Mouse (Mus musculus): Measurements from ENCODE around the gene Tmed2. TPM values are rescaled to one million over a fixed set of nuclear protein-coding genes. Genes with fewer than 3 reads are reported as not detected.
"Not testable (repeated sequence)": the region's sequence is repeated elsewhere in the genome, so short reads cannot be mapped to it uniquely, and the experiment has no call there.

The Tmed2 gene
- total RNA-seq, 2 experiments from 2014 or later, result 145 to 151 TPM

- DNase-seq, result no peak
Measured at GRCm38 (mm10) chr5:124575467-124575866, 35.0 kb downstream of the Tmed2 start.

DNA sequence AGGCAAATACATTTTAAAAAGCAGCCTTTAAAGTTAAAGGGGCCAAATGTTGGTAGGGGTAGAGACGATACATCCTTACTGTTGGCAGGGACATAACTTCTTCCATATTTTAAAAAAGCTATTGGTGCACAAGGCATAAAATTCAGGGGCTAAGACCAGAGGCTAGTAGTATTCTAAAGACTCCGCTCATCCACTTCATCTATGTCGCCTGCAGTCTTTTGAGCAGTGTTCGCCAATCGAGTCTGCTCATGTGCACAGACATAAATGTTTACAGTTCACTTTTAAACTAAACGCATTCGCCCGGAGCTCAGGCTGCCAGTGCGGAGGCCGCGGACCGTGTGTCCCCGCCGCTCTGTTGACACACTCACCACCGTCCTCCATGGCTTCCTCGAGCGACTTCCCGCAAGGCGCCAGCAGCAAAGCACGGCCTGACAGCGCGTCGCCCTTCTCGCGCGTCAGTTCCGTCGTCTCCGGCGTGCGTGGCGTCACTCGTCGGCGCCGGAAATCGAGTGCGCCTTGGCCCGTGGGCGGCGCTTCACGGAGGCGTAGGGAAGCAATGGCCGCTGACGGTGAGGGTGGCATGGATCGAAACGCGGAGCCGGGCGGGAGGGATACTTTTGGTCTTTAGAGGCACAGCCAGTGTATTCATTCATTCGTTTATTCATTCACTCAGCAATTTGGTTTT lies 38.3 kb downstream of the Tmed2 start, which contains the start of the genes Eif2b1 and Gtf2h3:
Gene Eif2b1 (minus strand): TSS at position 499 of the 685 bp plus-strand sequence.
Gene Gtf2h3 (plus strand): TSS at position 508 of the 685 bp plus-strand sequence.
- peak; percentile 92 for DNase-seq

- DNase-seq, result no peak
Measured at GRCm38 (mm10) chr5:124582515-124582914, 42.0 kb downstream of the Tmed2 start.

DNA sequence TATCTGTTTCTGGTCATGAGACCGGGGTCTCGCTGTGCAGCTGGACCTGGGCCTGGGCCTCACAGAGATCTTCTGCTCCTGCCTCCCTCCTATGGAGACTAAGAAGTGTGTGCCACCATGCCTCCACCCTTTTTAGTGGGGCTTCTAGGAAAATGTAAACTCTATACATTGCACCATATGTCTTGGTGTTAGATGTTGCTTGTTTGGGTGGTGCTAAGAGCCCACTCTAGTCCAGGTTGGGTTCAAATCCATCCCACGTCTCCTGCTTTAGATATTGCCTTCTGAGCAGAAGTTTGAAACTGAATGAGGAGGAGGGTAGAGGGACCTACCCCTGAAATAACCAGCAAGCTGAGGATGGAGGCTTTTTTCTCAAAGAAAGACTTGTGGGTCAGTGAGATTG lies 52.3 kb downstream of the Tmed2 start:
- no peak for DNase-seq

- DNase-seq, result peak; percentile 93
Measured at GRCm38 (mm10) chr5:124598224-124599174, 58.0 kb downstream of the Tmed2 start.

GRCm38 (mm10) chr5:124599726-124600125 lies 59.2 kb downstream of the Tmed2 start:
- DNase-seq, result not testable (repeated sequence)

Other genes starting within 250 kb of the Tmed2 start
- 1 to 10 TPM; 2.5 to 2.8 TPM for gene Mphosph9, start 212.7 kb upstream of the Tmed2 start, total RNA-seq (2021)
- gene 2810006K23Rik, start 212.6 kb upstream of the Tmed2 start, total RNA-seq (2021), result 1 to 10 TPM; 5.2 to 7.4 TPM
- 100 to 1,000 TPM; 113 to 116 TPM for gene Cdk2ap1, start 177.6 kb upstream of the Tmed2 start, total RNA-seq (2021)
- gene Sbno1, start 114.7 kb upstream of the Tmed2 start, total RNA-seq (2021), result 10 to 100 TPM; 35.3 to 37.7 TPM
- 100 to 1,000 TPM; 107 to 134 TPM for gene Kmt5a, start 100.8 kb upstream of the Tmed2 start, total RNA-seq (2021)
- 1 to 10 TPM; 3.9 to 5.1 TPM for gene Rilpl2, start 62.3 kb upstream of the Tmed2 start, total RNA-seq (2021)
- gene Snrnp35, start 57.6 kb upstream of the Tmed2 start, total RNA-seq (2021), result 10 to 100 TPM; 23.0 to 23.8 TPM
- 100 to 1,000 TPM; 121 to 144 TPM for gene Rilpl1, start 9.3 kb upstream of the Tmed2 start, total RNA-seq (2021)
- 1 to 10 TPM; 4.3 to 4.8 TPM for gene Ddx55, start 12.2 kb downstream of the Tmed2 start, total RNA-seq (2021)
- 10 to 100 TPM; 35.2 to 39.1 TPM for gene Eif2b1, start 38.4 kb downstream of the Tmed2 start, total RNA-seq (2021)
- 10 to 100 TPM; 14.6 to 16.2 TPM for gene Gtf2h3, start 38.4 kb downstream of the Tmed2 start, total RNA-seq (2021)
- 10 to 100 TPM; 25.9 to 27.4 TPM for gene Atp6v0a2, start 87.9 kb downstream of the Tmed2 start, total RNA-seq (2021)
- gene Dnah10, start 184.4 kb downstream of the Tmed2 start, total RNA-seq (2021), result under 1 TPM; 0.03 to 0.05 TPM

Data from gastrocnemius, postnatal 25 days (tissue).